Mouse (Mus musculus): Measurements from ENCODE around the gene Rsl24d1.
"Not testable (repeated sequence)": the region's sequence is repeated elsewhere in the genome, so short reads cannot be mapped to it uniquely, and the experiment has no call there.

The Rsl24d1 gene

DNA sequence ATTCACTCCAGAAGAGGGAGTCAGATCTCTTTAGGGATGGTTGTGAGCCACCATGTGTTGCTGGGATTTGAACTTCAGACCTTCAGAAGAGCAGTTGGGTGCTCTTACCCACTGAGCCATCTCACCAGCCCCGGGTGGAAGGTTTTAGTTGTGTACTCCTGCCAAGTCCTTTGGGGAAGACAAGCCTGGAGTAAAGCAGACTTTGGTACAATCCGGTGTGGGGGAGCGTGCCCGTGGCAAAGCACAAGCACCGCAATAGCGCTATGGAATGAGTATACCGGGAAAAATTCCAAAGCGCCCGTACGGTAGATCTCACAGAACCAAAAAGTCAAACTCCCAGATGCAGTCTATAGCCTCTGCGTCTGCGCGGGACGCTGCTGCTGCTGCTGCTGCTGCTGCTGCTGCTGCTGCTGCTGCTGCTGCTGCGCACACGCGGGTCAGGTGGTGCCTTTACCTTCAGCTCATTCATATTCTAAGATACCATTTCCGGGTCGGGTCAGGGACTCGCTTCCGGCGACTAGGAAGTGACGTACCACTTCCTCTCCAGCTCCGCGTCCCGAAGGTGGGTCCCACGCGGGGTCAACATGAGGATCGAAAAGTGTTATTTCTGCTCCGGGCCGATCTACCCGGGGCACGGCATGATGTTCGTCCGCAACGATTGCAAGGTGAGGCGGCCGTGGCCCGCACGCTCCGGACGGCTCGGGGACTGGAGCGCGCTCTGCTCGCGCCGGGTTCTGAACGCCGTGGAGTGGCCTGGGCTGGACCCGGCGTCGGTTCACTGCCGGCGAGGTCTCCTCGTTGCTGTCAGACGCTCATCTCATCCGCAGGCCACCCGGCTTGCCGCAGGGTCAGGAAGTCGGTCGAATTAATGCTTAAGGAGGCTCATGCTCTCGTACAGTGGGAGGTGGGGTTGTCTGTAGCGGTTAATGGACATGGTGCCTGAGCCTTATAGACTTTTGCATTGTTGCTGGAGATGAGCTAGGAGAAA, at the start of gene Rsl24d1:
TSS of gene Rsl24d1 (plus strand) at position 508 of the 988 bp plus-strand sequence.
- peak; percentile 92 for DNase-seq (ENCODE audit: low read depth)

DNA sequence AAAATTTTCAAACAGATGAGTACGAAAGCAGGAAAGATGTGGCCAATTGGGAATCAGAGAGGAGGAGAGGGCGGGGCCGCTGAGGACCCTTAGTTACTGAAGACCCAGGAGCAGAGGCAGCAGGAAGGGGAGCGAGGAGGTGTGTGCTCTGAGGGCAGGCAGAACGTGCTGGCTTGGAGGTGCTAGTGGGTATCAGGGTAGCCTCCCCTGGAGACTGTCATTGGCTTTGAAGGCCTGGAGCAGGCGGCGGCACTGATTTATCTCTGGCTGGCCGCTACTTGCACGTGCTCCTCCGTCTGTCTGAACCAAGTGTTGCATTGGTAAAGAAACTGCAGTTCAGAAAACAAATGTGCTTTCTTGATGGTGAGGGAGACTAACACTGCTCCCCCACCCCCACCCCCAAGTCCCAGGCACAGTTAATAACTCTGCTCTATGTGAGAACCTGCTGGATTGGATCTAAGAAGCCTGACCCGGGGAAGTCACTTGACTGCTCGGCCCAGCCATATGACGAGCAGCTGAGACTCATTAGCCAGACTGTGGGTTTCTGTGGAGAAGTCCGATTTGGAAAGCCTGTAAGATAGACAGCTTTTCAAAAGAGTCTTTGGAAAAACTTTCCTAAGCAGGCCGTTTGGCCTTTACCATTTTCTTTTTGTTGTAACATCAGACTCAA, 49.5 kb upstream of the Rsl24d1 start:
- no peak for DNase-seq (ENCODE audit: low read depth)

DNA sequence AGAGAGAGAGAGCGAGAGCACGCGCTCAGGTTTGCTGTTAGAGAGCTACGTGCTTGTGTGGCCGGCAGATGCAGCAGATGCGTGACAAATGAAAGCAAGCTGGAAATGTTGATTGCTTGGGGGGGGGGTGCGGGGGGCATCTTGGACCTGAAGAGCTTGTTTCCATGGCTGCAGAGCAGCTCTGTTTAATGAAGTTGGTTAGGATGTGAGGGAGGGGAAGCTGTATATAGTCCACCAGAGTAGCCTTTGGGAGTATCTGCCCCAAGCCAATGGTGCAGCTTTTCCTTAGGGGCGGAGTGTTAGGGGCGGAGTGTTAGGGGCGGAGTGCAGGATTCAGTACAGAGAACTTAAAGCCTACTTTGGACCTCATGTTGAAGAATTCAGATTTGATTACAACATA, 46.1 kb upstream of the Rsl24d1 start:
- DNase-seq (ENCODE audit: low read depth) = no peak

DNA sequence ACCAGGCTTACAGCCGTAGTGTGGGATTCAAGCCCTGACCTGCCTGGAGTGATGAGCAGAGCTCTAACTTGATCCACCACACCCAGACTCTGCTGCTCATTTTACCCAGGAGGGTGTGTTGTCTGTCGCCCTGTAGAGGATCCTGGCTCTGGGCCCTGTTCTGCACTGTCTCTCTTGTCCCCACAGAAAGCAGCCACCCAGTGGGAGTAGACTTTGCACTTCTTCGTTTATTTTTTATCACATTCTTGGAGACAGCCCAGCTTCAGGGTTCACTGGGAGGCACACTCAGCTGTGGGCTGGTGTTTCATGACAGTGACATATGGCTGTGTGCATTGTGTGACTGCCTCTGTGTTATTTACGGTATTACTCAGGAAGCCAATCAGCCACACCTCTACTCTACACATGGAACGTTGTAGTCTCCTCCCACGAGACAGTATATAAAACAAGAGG, 45.0 kb upstream of the Rsl24d1 start:
- peak; percentile 68 for DNase-seq (ENCODE audit: low read depth)

DNA sequence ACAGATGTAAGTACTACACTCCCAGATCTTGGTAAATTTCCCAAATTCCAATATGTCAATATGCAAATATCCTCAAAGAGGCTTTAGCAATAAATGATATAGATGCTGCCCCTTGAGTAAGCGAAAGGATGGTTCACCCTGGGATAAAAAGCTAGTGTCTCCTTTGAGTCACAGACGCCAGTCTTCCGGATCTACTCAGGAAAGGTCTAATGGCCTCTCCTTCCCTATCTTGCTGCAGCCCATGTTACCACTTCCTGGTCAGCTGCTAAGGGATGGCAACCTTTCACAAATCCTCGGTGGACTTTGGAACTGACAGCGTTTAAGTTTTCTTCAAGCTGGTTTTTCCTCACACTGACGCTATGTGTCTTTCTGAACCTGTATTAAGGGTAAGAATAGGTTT, 44.5 kb upstream of the Rsl24d1 start:
- DNase-seq (ENCODE audit: low read depth) = no peak

DNA sequence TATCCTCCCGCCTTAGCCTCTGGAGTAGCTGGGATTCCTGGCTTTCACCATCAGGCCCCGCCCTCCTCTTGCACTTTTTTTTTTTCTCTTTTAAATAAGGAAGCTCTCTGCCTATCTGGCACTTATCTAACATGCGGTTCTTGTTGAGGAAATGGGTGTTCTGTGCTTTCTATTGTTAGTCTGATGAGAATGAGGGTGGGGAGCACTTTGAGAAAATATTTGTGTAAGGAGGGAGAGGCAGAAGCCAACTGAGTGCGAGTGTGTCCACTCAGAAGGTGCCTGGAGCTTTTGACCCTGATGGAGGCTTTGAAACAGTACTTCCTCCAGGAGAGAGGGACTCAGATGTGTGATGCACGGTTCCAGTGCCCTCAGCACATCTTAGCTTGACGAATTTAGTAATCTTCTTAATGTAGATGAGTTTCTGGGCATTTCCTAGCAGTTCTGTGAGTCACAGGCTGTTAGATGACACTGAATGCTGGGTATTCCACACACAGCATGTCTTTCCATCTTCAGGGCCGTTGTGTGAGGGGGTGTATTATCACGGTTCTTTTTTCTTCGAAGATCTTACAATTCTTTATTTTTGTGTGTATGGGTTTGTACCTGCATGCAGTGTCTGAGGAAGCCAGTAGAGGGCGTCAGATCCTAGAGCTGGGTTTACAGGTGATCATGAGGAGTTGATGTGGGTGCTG, 42.1 kb upstream of the Rsl24d1 start:
- DNase-seq (ENCODE audit: low read depth) = peak; percentile 81

DNA sequence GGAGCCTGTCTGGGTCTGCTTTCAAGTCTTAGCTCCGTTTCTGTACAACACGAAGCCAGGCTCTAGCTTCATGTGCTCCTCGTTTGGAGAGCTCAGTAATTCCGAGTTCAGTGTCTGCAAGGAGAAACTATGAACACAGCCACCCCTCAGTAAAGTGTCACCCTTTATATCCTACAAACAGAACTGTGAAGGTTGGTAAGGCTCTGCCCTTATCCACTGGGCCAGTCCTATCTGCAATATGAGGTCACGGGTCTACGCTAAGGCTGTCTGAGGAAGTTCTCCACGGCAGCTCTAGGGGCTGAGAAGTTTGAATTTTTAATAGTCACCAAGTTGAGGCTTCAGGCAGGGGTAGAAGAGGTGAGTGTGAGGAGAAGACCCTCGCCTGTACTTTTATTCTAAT, 40.8 kb upstream of the Rsl24d1 start:
- peak; percentile 61 for DNase-seq (ENCODE audit: low read depth)

DNA sequence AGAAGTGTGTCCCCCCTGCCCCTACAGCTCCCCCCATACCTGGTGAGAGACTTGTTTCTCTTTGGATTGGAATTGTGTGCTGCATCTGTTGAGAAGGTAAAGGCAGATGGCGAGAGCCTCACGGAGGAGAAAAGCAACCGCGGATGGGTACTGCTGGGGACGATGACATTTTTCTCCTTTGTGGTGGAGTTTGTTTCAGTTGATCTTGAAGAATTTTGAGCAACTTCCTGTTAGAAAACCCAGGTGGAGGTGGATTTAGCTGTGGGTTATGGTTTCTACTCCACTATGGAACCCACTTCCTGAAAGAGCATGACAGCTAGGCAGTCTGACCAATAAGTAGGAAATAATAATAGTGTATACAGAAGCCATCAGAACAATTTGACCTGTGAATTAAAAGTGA, 40.1 kb upstream of the Rsl24d1 start:
- peak; percentile 81 for DNase-seq (ENCODE audit: low read depth)

DNA sequence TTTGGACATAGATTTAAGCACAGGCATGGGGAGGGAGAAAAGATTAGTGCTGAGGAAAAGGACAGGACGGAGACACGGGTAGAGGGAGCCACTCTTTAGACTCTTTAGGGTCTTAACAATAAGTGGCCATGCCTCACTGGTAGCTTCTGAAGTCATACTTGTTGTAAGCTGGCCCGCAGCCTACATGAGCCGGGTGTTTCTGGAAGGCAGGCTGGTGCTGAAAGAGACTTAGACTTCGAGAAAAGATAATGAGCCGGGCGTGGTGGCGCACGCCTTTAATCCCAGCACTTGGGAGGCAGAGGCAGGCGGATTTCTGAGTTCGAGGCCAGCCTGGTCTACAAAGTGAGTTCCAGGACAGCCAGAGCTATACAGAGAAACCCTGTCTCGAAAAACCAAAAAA, 33.9 kb upstream of the Rsl24d1 start:
- not testable (repeated sequence) for DNase-seq (ENCODE audit: low read depth)

DNA sequence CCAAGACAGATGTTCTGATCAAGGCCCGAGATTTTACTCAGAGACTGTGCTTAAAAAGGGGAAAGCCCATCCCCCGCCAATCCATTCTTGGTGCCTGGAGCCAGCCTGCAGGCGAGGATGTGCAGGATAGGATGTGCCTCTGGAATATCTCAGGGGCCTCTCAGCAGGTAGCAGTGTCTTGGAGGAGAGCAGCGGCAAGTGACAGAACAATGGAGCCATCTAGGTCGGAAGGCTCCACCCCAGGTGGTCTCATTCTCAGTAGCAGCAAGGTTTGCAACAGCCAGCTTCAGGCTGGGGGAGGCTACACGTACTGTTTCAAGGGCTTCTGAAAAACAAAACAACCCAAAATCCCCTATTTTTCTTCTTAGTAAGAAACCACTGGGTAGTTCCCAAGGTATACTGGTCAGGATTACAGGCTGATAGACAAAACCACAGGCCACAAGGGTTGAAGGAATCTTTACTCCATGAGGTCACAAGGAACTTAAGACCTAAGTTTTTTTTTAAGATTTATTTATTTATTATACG, 33.4 kb upstream of the Rsl24d1 start:
- DNase-seq (ENCODE audit: low read depth) = peak; percentile 64

DNA sequence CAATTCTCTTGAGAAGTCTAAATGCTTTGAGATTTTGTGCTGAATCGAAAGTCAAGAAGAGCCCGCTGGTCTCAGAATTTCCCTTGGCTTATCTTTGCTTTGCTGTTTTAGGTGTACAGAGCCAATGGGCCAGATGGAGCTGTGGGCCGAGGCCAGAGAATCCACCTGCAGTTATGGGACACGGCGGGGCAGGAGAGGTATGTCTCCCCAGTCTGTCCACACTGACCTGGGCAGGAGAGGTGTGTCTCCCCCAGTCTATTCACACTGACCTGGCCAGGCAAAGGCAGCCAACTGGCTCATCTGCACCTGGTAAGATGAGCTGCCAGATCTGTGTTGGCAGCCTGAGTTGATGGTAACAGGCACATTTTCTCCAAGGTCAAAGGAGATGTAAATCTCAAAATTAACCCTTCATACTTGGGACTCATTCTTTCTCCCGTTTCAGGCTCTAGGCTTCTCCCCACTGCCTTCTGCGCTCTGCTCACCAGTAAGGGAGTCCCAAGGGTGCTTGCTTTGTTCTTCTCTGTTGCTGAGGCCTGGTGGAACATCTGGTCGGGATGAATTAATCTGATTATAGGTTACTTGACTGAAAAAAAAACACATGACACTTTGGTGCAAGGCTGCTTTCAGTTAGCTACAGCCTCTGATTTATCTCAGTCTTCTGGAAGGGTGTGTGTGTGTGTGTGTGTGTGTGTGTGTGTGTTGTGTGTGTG, 30.8 kb upstream of the Rsl24d1 start:
- DNase-seq (ENCODE audit: low read depth) = no peak

DNA sequence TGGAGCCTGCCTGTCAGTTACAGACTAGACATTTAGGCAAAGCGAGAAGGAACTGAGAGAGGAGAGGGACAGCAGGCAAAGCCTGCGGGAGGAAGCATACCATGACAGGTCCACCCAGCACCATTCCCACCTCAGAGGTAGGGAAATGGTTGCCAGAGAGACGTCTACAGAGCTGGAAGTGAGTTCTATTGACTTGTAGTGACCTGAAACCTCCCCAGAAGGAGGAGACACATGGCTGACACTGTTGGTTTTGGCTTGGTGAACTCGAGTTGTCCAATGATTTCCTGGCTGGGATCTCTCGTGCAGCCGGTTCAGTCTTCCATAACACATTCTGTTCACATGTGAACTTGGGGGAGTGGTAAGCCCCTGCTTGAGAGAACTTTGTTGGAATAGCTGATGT, 29.3 kb upstream of the Rsl24d1 start:
- no peak for DNase-seq (ENCODE audit: low read depth)

DNA sequence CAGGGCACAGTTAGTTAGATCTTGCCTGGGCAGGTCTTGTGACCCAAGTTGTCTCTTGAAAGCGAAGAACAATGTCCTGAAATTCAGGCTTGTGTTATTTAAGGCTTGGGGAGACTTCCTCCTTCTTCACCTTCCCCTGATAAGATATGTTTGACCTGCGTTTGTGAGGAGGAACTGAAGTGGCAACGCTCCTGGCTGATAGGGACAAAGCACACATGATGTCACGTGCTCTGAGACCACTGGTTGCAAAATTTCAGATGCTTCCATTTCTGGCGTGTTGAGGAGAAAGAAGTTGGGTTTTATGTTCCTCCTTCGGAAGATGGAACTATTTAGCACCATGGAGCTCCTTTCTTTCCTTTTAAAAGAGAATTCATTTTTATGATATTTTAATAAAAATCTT, 27.4 kb upstream of the Rsl24d1 start:
- DNase-seq (ENCODE audit: low read depth) = no peak

DNA sequence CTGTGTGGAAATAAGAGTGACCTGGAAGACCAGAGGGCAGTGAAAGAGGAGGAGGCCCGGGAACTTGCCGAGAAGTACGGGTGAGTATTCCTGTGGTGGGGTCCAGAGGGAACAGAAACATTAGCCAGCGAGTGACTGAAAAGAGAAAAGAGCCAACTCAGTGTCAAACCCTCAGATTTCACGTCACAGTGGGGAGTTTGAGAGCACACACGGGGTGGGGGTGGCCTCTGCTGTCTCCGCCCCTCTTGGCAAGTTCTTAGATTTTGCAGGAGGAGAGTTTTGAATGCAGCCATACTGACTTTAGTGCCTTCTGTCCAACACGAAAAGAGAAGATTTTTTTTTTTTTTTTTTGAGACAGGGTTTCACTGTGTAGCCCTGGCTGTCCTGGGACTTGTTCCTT, 26.1 kb upstream of the Rsl24d1 start:
- peak; percentile 73 for DNase-seq (ENCODE audit: low read depth)

DNA sequence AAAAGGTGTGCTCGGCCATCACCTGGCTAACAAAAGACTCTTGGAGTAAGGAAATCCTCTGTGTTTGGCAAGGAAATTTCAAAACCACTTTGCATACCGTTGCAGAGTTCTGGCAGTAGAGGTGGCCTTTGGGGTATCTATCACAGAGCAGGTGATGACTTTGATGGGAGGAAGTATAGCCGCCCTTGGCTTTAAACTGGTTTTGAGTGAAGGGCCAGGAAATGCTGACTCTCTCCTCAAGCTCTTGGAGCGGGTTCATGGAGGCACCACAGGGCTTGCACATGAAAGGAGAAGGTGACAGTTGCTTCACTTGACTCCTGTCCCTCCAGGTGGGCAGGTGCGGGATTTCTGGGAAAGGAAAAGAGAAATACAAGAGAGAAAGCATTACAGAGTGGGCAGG, 25.6 kb upstream of the Rsl24d1 start:
- DNase-seq (ENCODE audit: low read depth) = peak; percentile 48

DNA sequence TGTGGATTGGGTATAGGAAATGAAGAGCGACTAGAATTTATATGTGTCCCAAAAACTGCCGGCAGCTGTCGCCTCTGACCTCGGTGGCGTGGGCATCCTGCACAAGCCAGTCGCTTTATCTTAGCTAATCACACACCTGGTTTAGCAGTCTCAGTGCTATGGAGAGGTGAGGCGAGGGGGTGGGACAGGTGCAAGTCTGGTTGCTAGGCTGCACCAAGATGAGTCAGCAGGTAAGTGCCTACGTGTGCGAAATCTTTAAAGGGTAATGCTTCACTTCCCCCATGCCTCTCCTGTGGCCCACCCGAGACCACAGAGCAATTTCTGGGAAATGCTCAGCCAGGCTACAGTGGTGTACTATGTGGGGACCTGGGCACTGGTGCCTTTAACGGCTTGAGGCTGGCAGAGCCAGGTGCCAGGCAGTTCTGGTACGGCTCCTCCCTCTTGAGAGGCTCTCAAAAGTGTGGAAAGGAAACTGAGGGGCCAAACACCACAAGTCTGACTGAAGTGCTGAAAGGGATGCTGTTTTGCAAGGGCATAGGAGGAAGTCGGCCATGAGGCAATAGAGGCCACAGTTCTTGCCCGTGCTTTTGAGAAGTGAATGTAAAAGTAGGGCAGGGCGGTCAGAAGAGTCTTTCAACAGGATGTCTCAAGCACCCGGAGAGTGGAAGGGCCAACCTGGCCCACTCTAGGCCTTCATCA, 23.9 kb upstream of the Rsl24d1 start:
- DNase-seq (ENCODE audit: low read depth) = peak; percentile 85

DNA sequence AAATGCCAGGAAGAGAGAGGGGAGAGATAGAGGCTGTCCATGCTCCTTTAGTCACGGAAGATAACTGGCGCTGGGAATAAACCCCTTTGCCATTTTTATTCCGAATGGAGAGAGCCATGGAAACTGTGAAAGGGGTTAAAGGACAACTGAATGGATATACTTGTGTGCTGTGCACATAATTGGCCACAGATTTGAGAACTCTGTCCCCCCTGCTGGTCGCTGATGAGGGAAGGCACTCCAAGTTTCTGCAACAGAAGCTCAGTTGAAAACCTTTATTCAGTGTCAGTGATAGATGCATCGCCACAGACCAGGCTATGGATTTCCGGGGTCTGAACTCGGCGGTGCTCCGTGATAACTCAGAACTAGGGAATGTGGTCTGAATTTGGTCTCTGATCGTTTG, 23.1 kb upstream of the Rsl24d1 start:
- peak; percentile 51 for DNase-seq (ENCODE audit: low read depth)

DNA sequence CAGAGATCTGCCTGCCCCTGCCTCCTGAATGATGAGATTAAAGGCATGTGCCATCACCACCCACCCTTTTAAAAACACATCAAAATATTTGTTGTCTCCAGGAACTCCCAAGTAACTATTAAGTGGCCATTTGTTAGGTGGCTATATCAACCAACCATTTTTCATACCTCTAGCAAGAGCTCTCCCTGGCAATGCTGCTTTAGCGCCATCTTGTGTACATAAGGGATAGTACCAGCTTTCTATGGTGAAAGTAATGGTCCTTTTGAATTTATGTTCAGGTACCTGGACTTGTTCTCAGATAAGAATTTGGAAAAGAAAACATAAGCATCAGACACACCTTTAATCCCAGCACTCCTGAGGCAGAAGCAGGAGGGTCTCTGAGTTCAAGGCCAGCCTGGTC, 21.5 kb upstream of the Rsl24d1 start:
- DNase-seq (ENCODE audit: low read depth) = peak; percentile 85

DNA sequence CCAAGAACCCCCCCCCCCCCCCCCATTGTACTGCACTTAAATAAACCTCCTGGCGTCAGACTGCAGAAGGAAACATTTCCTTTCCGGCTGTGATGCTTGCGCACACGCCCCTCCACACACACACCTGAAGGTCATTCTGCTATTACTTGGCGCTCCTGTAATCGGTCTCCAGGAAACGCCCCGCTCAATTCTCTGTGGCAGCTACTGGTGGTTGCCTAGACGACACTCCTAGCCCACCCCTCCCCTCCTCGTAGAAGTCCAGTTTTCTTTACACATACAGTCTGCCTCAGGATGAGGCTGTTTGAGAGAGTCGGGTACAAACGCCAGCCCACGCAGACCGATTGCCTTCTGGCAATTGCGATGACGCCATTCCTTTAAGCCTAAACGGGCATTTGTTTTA, 18.6 kb upstream of the Rsl24d1 start:
- DNase-seq (ENCODE audit: low read depth) = no peak

DNA sequence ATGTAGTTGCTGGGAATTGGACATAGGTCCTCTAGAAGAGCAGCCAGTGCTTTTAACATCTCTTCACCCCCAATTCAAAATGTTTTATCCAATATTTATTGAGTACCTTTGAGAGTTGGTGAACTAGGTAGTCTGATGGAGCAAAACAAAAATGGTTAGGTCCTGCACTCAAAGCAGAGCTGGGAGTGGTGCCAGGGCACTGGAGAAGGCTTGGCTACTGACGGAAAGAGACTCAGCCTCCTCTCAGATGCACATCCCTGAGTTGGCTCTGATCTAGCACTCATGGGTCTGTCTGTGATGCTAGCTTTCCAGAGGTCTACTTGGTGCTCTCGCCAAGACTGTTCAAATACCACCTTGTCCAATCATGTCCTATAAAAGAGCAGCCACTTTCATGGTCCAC, 15.3 kb upstream of the Rsl24d1 start:
- no peak for DNase-seq (ENCODE audit: low read depth)

DNA sequence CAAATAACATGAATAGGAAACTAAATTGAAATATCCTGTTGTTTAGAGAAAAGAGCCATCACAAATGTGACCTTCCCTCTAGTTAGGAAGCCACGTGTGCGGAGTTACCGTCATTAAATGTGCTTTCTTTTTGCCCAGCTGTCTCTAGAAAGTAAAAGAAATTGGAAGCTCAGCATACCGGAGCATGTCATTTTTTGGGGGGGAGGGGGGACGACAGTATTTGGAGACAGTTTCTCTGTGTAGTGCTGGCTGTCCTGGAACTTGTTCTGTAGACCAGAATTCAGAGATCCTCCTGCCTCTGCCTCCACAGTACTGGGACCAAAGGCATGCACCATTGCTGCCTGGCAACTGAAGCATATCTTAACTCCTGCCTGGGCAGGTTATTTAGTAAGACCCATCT, 11.7 kb upstream of the Rsl24d1 start, which contains the start of gene Khdc3:
TSS of gene Khdc3 (plus strand) at position 301 of the 400 bp plus-strand sequence.
- no peak for DNase-seq (ENCODE audit: low read depth)
